Comparison of ENCODE assay signal across 10 mouse cellular contexts in genomic region chr14:8316366-8317193, GRCm38 (mm10). TPM values are rescaled to one million over a fixed set of nuclear protein-coding genes. Genes with fewer than 3 reads are reported as not detected.
DNase-seq lines count a peak whose midpoint lies in the region; ATAC-seq and TF ChIP-seq lines count a peak whose summit lies in the region.
"Had no signal": no experiment of that assay in that cellular context is flagged by ENCODE, and none has a peak within 500 bp of the region (broad histone marks: within the 10 kb centered on the region; RNA-seq: fewer than 3 reads in every experiment).

No protein-coding gene starts in this region.

- H3K4me3 ChIP-seq in heart, embryonic 13.5 days = peak overlapping the region; percentile 48
- peak overlapping the region; percentile 43 for H3K4me3 ChIP-seq in forebrain, embryonic 10.5 days
- H3K4me3 ChIP-seq in kidney, postnatal 0 days (replicated peaks; ENCODE audit: low read depth, low read length) = peak overlapping the region; percentile 24
- H3K4me3 ChIP-seq in neural tube, embryonic 11.5 days (ENCODE audit: low read depth, low read length) = peak overlapping the region; percentile 20

- H3K9ac ChIP-seq in heart, embryonic 13.5 days = peak overlapping the region; percentile 66
- H3K9ac ChIP-seq in kidney, postnatal 0 days (ENCODE audit: low read depth, low read length) = peak overlapping the region; percentile 35
- 0 out of 2 replicates have a peak overlapping the region, but pooled peaks have one; percentile 18 for H3K9ac ChIP-seq in neural tube, embryonic 11.5 days (ENCODE audit: low read length)

- WGBS in heart, embryonic 13.5 days = 3% methylated on average over 23 of the region's 23 CpGs
- WGBS in forebrain, embryonic 10.5 days = 1% methylated on average over 23 of the region's 23 CpGs
- WGBS in kidney, postnatal 0 days = 5% methylated on average over 23 of the region's 23 CpGs
- 4% methylated on average over 23 of the region's 23 CpGs for WGBS in neural tube, embryonic 11.5 days

- no peaks in the 10 kb centered on the region for H3K9me3 ChIP-seq in heart, embryonic 13.5 days
- H3K9me3 ChIP-seq in forebrain, embryonic 10.5 days = no peaks in the 10 kb centered on the region
- H3K9me3 ChIP-seq in kidney, postnatal 0 days (replicated peaks; ENCODE audit: low read length) = no peaks in the 10 kb centered on the region
- no peaks in the 10 kb centered on the region for H3K9me3 ChIP-seq in neural tube, embryonic 11.5 days (ENCODE audit: control insufficient read depth, low read length)

- no peak for DNase-seq in heart, adult 18-20 months
- peak; percentile 44 for DNase-seq in forebrain, embryonic 10.5 days (ENCODE audit: extremely low spot score, low spot score)
- peak; percentile 51 for DNase-seq in kidney, postnatal 0 days (ENCODE audit: low spot score)
- no peak for DNase-seq in neural tube, embryonic 11.5 days (ENCODE audit: low spot score)
- DNase-seq in T-cell, adult 2 months (ENCODE audit: low spot score) = no peak
- DNase-seq: right cerebral cortex, postnatal 25 days had no signal

- no peak for ATAC-seq in heart, embryonic 13.5 days (ENCODE audit: extremely low read depth, insufficient number of reproducible peaks, low FRiP score, low TSS enrichment)
- ATAC-seq in kidney, postnatal 0 days (replicated peaks; ENCODE audit: low FRiP score, low read depth) = no peak
- no peak; the same call in 1 of the 2 replicates for ATAC-seq in neural tube, embryonic 11.5 days (ENCODE audit: insufficient read depth, low FRiP score, low TSS enrichment)
- no peak for ATAC-seq in activated CD4-positive, CD25-positive, alpha-beta regulatory T cell, adult 4 months
- no peak for ATAC-seq in megakaryocyte progenitor cell, adult 5-6 weeks (replicated peaks; ENCODE audit: poor library complexity)

- peaks cover 22% of the 10 kb centered on the region for H3K4me1 ChIP-seq in heart, embryonic 13.5 days
- peaks cover 38% of the 10 kb centered on the region for H3K4me1 ChIP-seq in forebrain, embryonic 10.5 days
- H3K4me1 ChIP-seq in kidney, postnatal 0 days (replicated peaks; ENCODE audit: insufficient read depth, low read length) = peaks cover 10% of the 10 kb centered on the region
- no peaks in the 10 kb centered on the region; the same call in 1 of the 2 replicates for H3K4me1 ChIP-seq in neural tube, embryonic 11.5 days (ENCODE audit: control insufficient read depth, insufficient read depth, low read length)

- H3K27ac ChIP-seq in heart, embryonic 13.5 days (replicated peaks) = no peak overlapping the region
- H3K27ac ChIP-seq in forebrain, embryonic 10.5 days = peak overlapping the region; percentile 48; the same call in 1 of the 2 replicates
- 0 out of 2 replicates have a peak overlapping the region, but pooled peaks have one; percentile 14 for H3K27ac ChIP-seq in kidney, postnatal 0 days
- H3K27ac ChIP-seq in neural tube, embryonic 11.5 days (ENCODE audit: low read depth, low read length) = no peak overlapping the region

- peak overlapping the region; percentile 73 for H3K4me2 ChIP-seq in heart, embryonic 13.5 days
- peak overlapping the region; percentile 53 for H3K4me2 ChIP-seq in kidney, postnatal 0 days (ENCODE audit: low read length)
- peak overlapping the region; percentile 35 for H3K4me2 ChIP-seq in neural tube, embryonic 11.5 days (ENCODE audit: low read depth)

- no peaks in the 10 kb centered on the region for H3K36me3 ChIP-seq in heart, embryonic 13.5 days
- no peaks in the 10 kb centered on the region for H3K36me3 ChIP-seq in forebrain, embryonic 10.5 days (replicated peaks)
- H3K36me3 ChIP-seq in kidney, postnatal 0 days (ENCODE audit: insufficient read depth, low read length) = no peaks in the 10 kb centered on the region
- no peaks in the 10 kb centered on the region for H3K36me3 ChIP-seq in neural tube, embryonic 11.5 days (ENCODE audit: control insufficient read depth, insufficient read depth, low read length)

- H3K27me3 ChIP-seq in heart, embryonic 13.5 days (replicated peaks) = peaks cover 49% of the 10 kb centered on the region
- peaks cover 84% of the 10 kb centered on the region for H3K27me3 ChIP-seq in forebrain, embryonic 10.5 days (ENCODE audit: poor library complexity, severe bottlenecking)
- H3K27me3 ChIP-seq in kidney, postnatal 0 days (ENCODE audit: insufficient read depth, low read length) = 0 out of 2 replicates have a peak, but pooled peaks cover 6% of the 10 kb centered on the region
- H3K27me3 ChIP-seq in neural tube, embryonic 11.5 days (ENCODE audit: control insufficient read depth, insufficient read depth, low read length) = peaks cover 29% of the 10 kb centered on the region

- TF ChIP-seq CTCF in kidney, postnatal 0 days (IDR thresholded peaks at IDR 0.05; ENCODE audit: low read depth) = no peak

RNA-seq across cellular contexts. Expression of gene Fam107a, which starts 1.2 kb away (rescaled TPM):
- 0.23 and 0.38 TPM in 2 replicates for polyA plus RNA-seq in heart, embryonic 13.5 days (2015; fragmentation: Nextera tagmentation; extraction: Ambion mirVana)
- 10 to 100 TPM; 12.1 to 24.4 TPM for total RNA-seq in heart, adult 18-20 months (2021)
- 0.61 and 0.66 TPM in 2 replicates for polyA plus RNA-seq in forebrain, embryonic 10.5 days (2016; fragmentation: Nextera tagmentation; extraction: Ambion mirVana)
- 8.0 and 8.2 TPM in 2 replicates for polyA plus RNA-seq in kidney, postnatal 0 days (2015; fragmentation: Nextera tagmentation; extraction: Ambion mirVana)
- polyA plus RNA-seq in neural tube, embryonic 11.5 days (2014; fragmentation: Nextera tagmentation; extraction: Ambion mirVana) = 0.78 and 0.94 TPM in 2 replicates
- polyA plus RNA-seq in activated CD4-positive, CD25-positive, alpha-beta regulatory T cell, adult 4 months (2017; shearing (Covaris generic)) = not detected
- not detected in 2 replicates for total RNA-seq in megakaryocyte progenitor cell, adult 5-6 weeks (2015)
- total RNA-seq in megakaryocyte progenitor cell, adult 5-6 weeks (2017) = not detected in 2 replicates
- polyA plus RNA-seq: C2C12 had no signal

RNA-seq across cellular contexts. Expression of gene Acox2, which starts 57.4 kb away (rescaled TPM):
- polyA plus RNA-seq in heart, embryonic 13.5 days (2015; fragmentation: Nextera tagmentation; extraction: Ambion mirVana) = 0.11 and 0.64 TPM in 2 replicates
- under 1 TPM; 0.35 to 0.72 TPM for total RNA-seq in heart, adult 18-20 months (2021)
- not detected in 2 replicates for polyA plus RNA-seq in forebrain, embryonic 10.5 days (2016; fragmentation: Nextera tagmentation; extraction: Ambion mirVana)
- polyA plus RNA-seq in kidney, postnatal 0 days (2015; fragmentation: Nextera tagmentation; extraction: Ambion mirVana) = 6.2 and 7.1 TPM in 2 replicates
- polyA plus RNA-seq in neural tube, embryonic 11.5 days (2014; fragmentation: Nextera tagmentation; extraction: Ambion mirVana) = 0.20 TPM in 1 of 2 replicates, not detected in the other
- not detected for polyA plus RNA-seq in activated CD4-positive, CD25-positive, alpha-beta regulatory T cell, adult 4 months (2017; shearing (Covaris generic))
- total RNA-seq in megakaryocyte progenitor cell, adult 5-6 weeks (2015) = not detected in 2 replicates
- not detected in 2 replicates for total RNA-seq in megakaryocyte progenitor cell, adult 5-6 weeks (2017)
- polyA plus RNA-seq: C2C12 had no signal

Comparison
In these comparisons a context has a peak if more than half of its experiments do, and no peak if none do; other contexts are left out.
1. H3K27ac ChIP-seq: peak in forebrain, embryonic 10.5 days (single experiment) and kidney, postnatal 0 days (single experiment); none in heart, embryonic 13.5 days (single experiment) and neural tube, embryonic 11.5 days (single experiment).
2. DNase-seq: peak in forebrain, embryonic 10.5 days (single experiment) and kidney, postnatal 0 days (single experiment); none in heart, adult 18-20 months (0 of 2), neural tube, embryonic 11.5 days (single experiment) and T-cell, adult 2 months (single experiment).
3. Peak in every context shown above with its lines, with median percentiles within 50 percentile points of each other: H3K4me2 ChIP-seq, H3K4me3 ChIP-seq and H3K9ac ChIP-seq.